Mouse (Mus musculus) heart, embryonic 14.5 days (tissue): ENCODE data around the gene Vmn2r25. TPM values are rescaled to one million over a fixed set of nuclear protein-coding genes. Genes with fewer than 3 reads are reported as not detected.
"Not testable (repeated sequence)": the region's sequence is repeated elsewhere in the genome, so short reads cannot be mapped to it uniquely, and the experiment has no call there.

Experiments used
- ATAC-seq: fragments of 200-750 bp; cut with Nextera tagmentation; 2 replicates; pipeline ENCODE4 v1.8.0; 2017; ENCODE audit warnings: low read depth, moderate TSS enrichment; ENCODE audit not compliant: insufficient number of reproducible peaks, insufficient read depth, low FRiP score
- H3K27ac ChIP-seq, 2 experiments: fragments of 200-500 bp in 1 of 2; fragments of 300-500 bp in 1 of 2; sonication (generic) in 1 of 2; replicated peaks in 1 of 2; 2 replicates each; pipeline ENCODE4 v1.5.1; 2012 to 2014; ENCODE audit warnings: low read depth in 2 of 2, low read length in 2 of 2, control low read depth in 1 of 2, mild to moderate bottlenecking in 1 of 2, mixed read lengths in 1 of 2; ENCODE audit not compliant: control insufficient read depth in 1 of 2, insufficient read depth in 1 of 2
- H3K27me3 ChIP-seq: fragments of 300-500 bp; sonication (generic); 2 replicates; pipeline ENCODE4 v1.6.1; 2014; ENCODE audit warnings: mild to moderate bottlenecking, low read length, control low read depth; ENCODE audit not compliant: control insufficient read depth, insufficient read depth
- H3K36me3 ChIP-seq: fragments of 300-500 bp; sonication (generic); 2 replicates; pipeline ENCODE4 v1.6.1; 2014; ENCODE audit warnings: mild to moderate bottlenecking, control low read depth, low read length, mixed read lengths; ENCODE audit not compliant: control insufficient read depth, insufficient read depth
- H3K4me1 ChIP-seq, 2 experiments: fragments of 200-500 bp in 1 of 2; fragments of 300-500 bp in 1 of 2; sonication (generic) in 1 of 2; 2 replicates each; pipeline ENCODE4 v1.6.1; 2012 to 2014; ENCODE audit warnings: low read length in 2 of 2, control low read depth in 1 of 2, mixed read lengths in 1 of 2; ENCODE audit not compliant: control insufficient read depth in 2 of 2, insufficient read depth in 2 of 2
- H3K4me2 ChIP-seq: fragments of 300-500 bp; sonication (generic); 2 replicates; pipeline ENCODE4 v1.6.1; 2014; ENCODE audit warnings: mild to moderate bottlenecking, low read length
- H3K4me3 ChIP-seq, 2 experiments: fragments of 200-500 bp in 1 of 2; fragments of 300-500 bp in 1 of 2; sonication (generic) in 1 of 2; 2 replicates each; pipeline ENCODE4 v1.5.1; 2012 to 2014; ENCODE audit warnings: low read length in 2 of 2, mild to moderate bottlenecking in 2 of 2, control low read depth in 1 of 2, low read depth in 1 of 2, moderate library complexity in 1 of 2; ENCODE audit not compliant: control insufficient read depth in 1 of 2, insufficient read depth in 1 of 2
- H3K9ac ChIP-seq: fragments of 300-500 bp; sonication (generic); 2 replicates; pipeline ENCODE4 v1.6.1; 2014; ENCODE audit warnings: mild to moderate bottlenecking, low read length
- H3K9me3 ChIP-seq: fragments of 300-500 bp; sonication (generic); 2 replicates; pipeline ENCODE4 v1.6.1; 2016; ENCODE audit warnings: low read length, control low read depth; ENCODE audit not compliant: control insufficient read depth
- WGBS: fragments of 180-500 bp; shearing (Covaris S2); extraction: QIAGEN DNeasy Blood & Tissue Kit; methylation state at CpG from one replicate; pipeline ENCODE4 v1.1.7; 2014; 5-methylcytosine and 5-hydroxymethylcytosine counted together
- polyA plus RNA-seq: library from polyadenylated mRNA; unstranded; fragments of >200 nt; fragmentation: Nextera tagmentation; extraction: Ambion mirVana; gene quantifications from 2 replicates; pipeline ENCODE4 v1.2.1, GENCODE M21; 2014

Gene Vmn2r25
- not detected in 2 replicates for polyA plus RNA-seq

DNA sequence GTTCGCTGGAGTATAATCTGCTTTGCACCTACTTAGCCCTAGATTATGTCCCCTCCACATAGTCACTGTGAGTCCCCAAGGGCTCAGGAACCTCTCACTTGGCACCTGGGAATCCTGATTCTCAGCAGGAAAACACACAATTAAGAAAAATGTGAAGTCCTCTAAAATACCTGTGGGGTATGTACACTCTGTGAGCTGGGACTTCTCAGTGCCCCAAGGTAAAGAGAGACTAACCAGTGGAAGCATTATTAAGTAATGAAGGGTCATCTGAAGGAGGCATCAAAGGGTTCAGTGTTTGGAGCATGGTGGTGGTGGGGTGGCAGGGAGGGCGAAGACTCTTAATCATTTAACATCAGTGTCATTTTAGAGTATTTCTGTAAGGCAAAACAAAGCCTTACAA, at the start of gene Vmn2r25:
Vmn2r25 (minus strand) TSS at position 101 of the 400 bp plus-strand sequence.
- ATAC-seq, H3K36me3 ChIP-seq, H3K27ac ChIP-seq, H3K4me1 ChIP-seq, H3K9me3 ChIP-seq, H3K4me3 ChIP-seq, H3K4me2 ChIP-seq, H3K9ac ChIP-seq, H3K27me3 ChIP-seq: not testable (repeated sequence)
- 27% methylated on average over 1 of the region's 2 CpGs for WGBS

DNA sequence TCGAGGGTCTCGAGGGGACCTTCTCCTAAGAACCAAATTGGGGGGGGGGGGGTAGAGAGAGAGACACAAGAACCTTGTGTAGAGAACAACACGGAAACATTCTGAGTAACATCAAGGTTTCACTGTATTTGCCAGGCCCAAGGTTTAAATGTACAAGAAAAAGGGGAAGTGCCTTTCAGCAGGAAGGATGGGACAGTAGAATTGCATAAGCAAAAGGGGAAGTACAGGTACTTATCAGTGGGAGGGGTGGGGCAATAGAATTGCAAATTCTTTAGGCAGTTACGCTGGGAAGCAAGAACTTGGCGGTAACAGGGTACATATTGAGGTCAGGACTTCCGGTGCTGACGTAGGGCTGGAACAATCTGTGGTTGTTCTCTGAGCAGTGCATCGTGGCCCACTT, 33.3 kb downstream of the Vmn2r25 start:
- Histone ChIP-seq H3K9me3 (no peaks in the 10 kb centered on the region), H3K27ac (no peak overlapping the region), H3K4me1 (no peaks in the 10 kb centered on the region), H3K36me3 (no peaks in the 10 kb centered on the region), H3K4me2 (no peak overlapping the region), H3K4me3 (no peak overlapping the region), H3K9ac (no peak overlapping the region), H3K27me3 (no peaks in the 10 kb centered on the region)
- 70% methylated on average over 8 of the region's 8 CpGs for WGBS
- ATAC-seq = no peak

DNA sequence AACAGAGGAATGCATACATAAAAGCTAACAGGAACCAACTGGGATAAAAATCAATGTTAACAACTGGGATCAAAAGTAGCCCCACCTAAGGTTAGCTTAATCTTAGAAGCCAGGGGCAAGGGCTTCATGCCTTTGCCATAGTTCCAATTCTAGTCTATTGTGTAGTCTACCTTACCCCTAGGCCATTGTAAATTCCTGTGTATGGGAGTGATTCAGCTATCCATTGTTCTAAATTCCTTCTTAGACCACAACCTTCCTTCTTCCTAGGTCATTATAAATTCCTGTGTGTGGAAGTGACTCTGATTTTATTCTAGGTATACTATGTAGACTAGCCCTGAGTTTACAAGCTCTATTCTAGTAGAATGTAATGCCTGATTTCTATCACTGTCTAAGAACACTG, 43.0 kb downstream of the Vmn2r25 start:
- not testable (repeated sequence) for H3K4me3 ChIP-seq, H3K36me3 ChIP-seq, H3K9me3 ChIP-seq, H3K4me2 ChIP-seq, ATAC-seq, H3K27me3 ChIP-seq, H3K27ac ChIP-seq, H3K4me1 ChIP-seq, H3K9ac ChIP-seq

- 28% methylated on average over 9 of the region's 9 CpGs for WGBS
- Histone ChIP-seq H3K9me3 (no peaks in the 10 kb centered on the region), H3K4me3 (no peak overlapping the region), H3K27me3 (no peaks in the 10 kb centered on the region), H3K4me2 (no peak overlapping the region), H3K4me1 (no peaks in the 10 kb centered on the region), H3K27ac (no peak overlapping the region), H3K9ac (no peak overlapping the region), H3K36me3 (no peaks in the 10 kb centered on the region)
- no peak for ATAC-seq
These were observed 59.5 kb downstream of the Vmn2r25 start for GRCm38 (mm10) chr6:123793746-123794145.

DNA sequence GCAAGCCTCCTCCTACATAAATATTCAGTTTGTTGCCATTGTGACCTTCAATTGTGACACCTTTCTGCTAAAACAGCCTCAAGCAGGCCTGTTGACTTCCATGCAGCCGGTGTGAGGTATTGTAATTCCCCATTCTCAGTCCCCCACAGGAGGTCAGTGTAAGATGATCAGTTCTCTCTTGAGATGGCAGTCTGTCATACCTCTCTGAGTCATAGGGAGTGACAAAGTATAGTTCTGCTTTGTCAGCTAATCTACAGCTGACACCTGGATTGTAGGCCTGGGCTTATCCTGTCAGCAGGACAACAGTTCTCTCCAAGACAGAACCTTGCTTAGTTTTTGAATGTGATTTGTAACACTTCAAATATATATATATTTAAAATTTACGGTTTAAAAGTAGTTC, 68.4 kb downstream of the Vmn2r25 start:
- H3K36me3 ChIP-seq = no peaks in the 10 kb centered on the region
- H3K27ac ChIP-seq = no peak overlapping the region
- H3K9ac ChIP-seq = no peak overlapping the region
- H3K4me3 ChIP-seq = no peak overlapping the region
- H3K9me3 ChIP-seq = no peaks in the 10 kb centered on the region
- H3K4me1 ChIP-seq = no peaks in the 10 kb centered on the region
- H3K27me3 ChIP-seq = no peaks in the 10 kb centered on the region
- H3K4me2 ChIP-seq = no peak overlapping the region
- 54% methylated on average over 2 of the region's 2 CpGs for WGBS
- ATAC-seq = no peak; the same call in 1 of the 2 replicates

GRCm38 (mm10) chr6:123778579-123778978, 74.7 kb downstream of the Vmn2r25 start, which contains the start of gene Vmn2r24:
Gene Vmn2r24, plus strand, starts transcription at chr6:123778879.
- no peak within 1 kb of the TSS for H3K4me2 ChIP-seq
- H3K27ac ChIP-seq = no peak within 1 kb of the TSS
- WGBS = 44% methylated on average over 1 of the region's 1 CpGs
- H3K4me3 ChIP-seq = no peak within 1 kb of the TSS
- no peak within 1 kb of the TSS for H3K9ac ChIP-seq
- no peaks in the 10 kb centered on the region for H3K4me1 ChIP-seq
- no peak for ATAC-seq
- no peaks in the 10 kb centered on the region for H3K9me3 ChIP-seq
- H3K36me3 ChIP-seq = no peaks in the 10 kb centered on the region
- H3K27me3 ChIP-seq = no peaks in the 10 kb centered on the region

Other genes starting within 250 kb of the Vmn2r25 start
- not detected in 2 replicates for gene Vmn2r22, start 202.7 kb downstream of the Vmn2r25 start, polyA plus RNA-seq
- not detected in 2 replicates for gene Vmn2r23, start 150.8 kb downstream of the Vmn2r25 start, polyA plus RNA-seq
- not detected in 2 replicates for gene Vmn2r24, start 74.6 kb downstream of the Vmn2r25 start, polyA plus RNA-seq
- not detected in 2 replicates for gene Vmn2r26, start 171.1 kb upstream of the Vmn2r25 start, polyA plus RNA-seq